Mouse (Mus musculus) myocyte (in vitro differentiated cells): ENCODE measurements around the gene 1700092M07Rik.

ENCODE experiments used
- MYOG ChIP-seq, 3 experiments: IDR thresholded peaks; one replicate each; pipeline ENCODE4 v1.6.1; 2011; ENCODE audit warnings: control low read depth in 2 of 3, low read depth in 2 of 3, mild to moderate bottlenecking in 2 of 3; ENCODE audit not compliant: insufficient read length in 2 of 3, control insufficient read depth in 1 of 3, insufficient read depth in 1 of 3
- POLR2A ChIP-seq: IDR thresholded peaks from one replicate; pipeline ENCODE4 v1.6.1; 2011; ENCODE audit warnings: low read depth, mild to moderate bottlenecking, control low read depth, moderate library complexity; ENCODE audit not compliant: insufficient read length
- POLR2AphosphoS2 ChIP-seq: IDR thresholded peaks from one replicate; pipeline ENCODE4 v1.6.1; 2011; ENCODE audit warnings: low read depth, control low read depth; ENCODE audit not compliant: insufficient read length
- TCF12 ChIP-seq: IDR thresholded peaks from one replicate; pipeline ENCODE4 v1.6.1; 2011; ENCODE audit warnings: mild to moderate bottlenecking, control low read depth; ENCODE audit not compliant: poor library complexity, insufficient read depth, severe bottlenecking

- TF ChIP-seq POLR2AphosphoS2 = peak; percentile 97
- TF ChIP-seq POLR2A = peak; percentile 98
- no peak for TF ChIP-seq MYOG (IDR thresholded peaks at IDR 0.05; ENCODE audit: control insufficient read depth in 1 of 3, insufficient read depth in 1 of 3, insufficient read length in 2 of 3, low read depth in 2 of 3)
- TF ChIP-seq TCF12 = no peak
Measured at GRCm38 (mm10) chr19:8735389-8736159, 4.9 kb upstream of the 1700092M07Rik start, which contains the start of gene Wdr74.
